Comparison of ENCODE assay signal across 8 mouse cellular contexts in the genomic region with DNA sequence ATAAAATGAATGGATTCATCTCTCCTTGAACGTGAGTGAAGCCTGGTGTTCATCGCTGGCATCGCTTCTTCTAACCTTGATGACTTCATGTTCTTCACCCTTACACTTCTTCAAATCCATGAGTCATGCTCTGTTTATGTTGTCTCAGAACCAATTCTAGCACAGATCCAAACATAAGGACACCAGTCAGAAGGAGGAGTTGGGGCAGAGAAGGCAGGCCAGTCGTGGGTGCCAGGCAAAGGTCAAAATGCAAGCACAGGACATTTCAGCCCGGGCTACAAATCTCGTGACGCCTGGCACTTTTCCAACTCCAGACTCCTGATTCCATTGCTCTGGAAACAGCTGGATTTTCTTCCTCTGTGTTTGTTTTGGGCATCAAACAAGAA. TPM values are rescaled to one million over a fixed set of nuclear protein-coding genes. Genes with fewer than 3 reads are reported as not detected.
DNase-seq lines count a peak whose midpoint lies in the region; ATAC-seq and TF ChIP-seq lines count a peak whose summit lies in the region.

No protein-coding gene starts in this region.

- peaks cover 24% of the 10 kb centered on the region for H3K4me1 ChIP-seq in bone marrow macrophage, adult 2 months (ENCODE audit: control insufficient read depth, insufficient read depth, low read length)
- H3K4me1 ChIP-seq in forebrain, embryonic 12.5 days: peaks cover 24% of the 10 kb centered on the region
- peaks cover 26% of the 10 kb centered on the region for H3K4me1 ChIP-seq in heart, postnatal 0 days (ENCODE audit: control insufficient read depth, insufficient read depth)
- peaks cover 34% of the 10 kb centered on the region for H3K4me1 ChIP-seq in liver, postnatal 0 days (ENCODE audit: insufficient read depth)
- peaks cover 15% of the 10 kb centered on the region for H3K4me1 ChIP-seq in neural tube, embryonic 12.5 days

- peak; percentile 71 for DNase-seq in heart, postnatal 0 days (ENCODE audit: low spot score)
- DNase-seq in kidney, postnatal 25 days: peak; percentile 97 to 98
- peak; percentile 84 for DNase-seq in liver, postnatal 0 days
- peak; percentile 84 for DNase-seq in yolk sac, embryonic 10.5 days (ENCODE audit: low spot score)

- H3K4me2 ChIP-seq in forebrain, embryonic 12.5 days: peak overlapping the region; percentile 75
- peak overlapping the region; percentile 74 for H3K4me2 ChIP-seq in heart, postnatal 0 days (ENCODE audit: low read depth, low read length)
- peak overlapping the region; percentile 94 for H3K4me2 ChIP-seq in liver, postnatal 0 days (ENCODE audit: low read depth, low read length)
- H3K4me2 ChIP-seq in neural tube, embryonic 12.5 days (replicated peaks): peak overlapping the region; percentile 68

- ATAC-seq in CD4-positive, CD25-positive, alpha-beta regulatory T cell, adult 4 months: peak; percentile 31
- peak; percentile 31 for ATAC-seq in forebrain, embryonic 12.5 days (ENCODE audit: low FRiP score)
- peak; percentile 71 for ATAC-seq in heart, postnatal 0 days (ENCODE audit: insufficient read depth, low read depth)
- peak; percentile 76 for ATAC-seq in liver, postnatal 0 days
- ATAC-seq in neural tube, embryonic 12.5 days (ENCODE audit: low FRiP score, low read depth): peak; percentile 42

- peak overlapping the region; percentile 96 for H3K27ac ChIP-seq in bone marrow macrophage, adult 2 months (ENCODE audit: insufficient read depth, low read depth, low read length)
- peak overlapping the region; percentile 50; the same call in 1 of the 2 replicates for H3K27ac ChIP-seq in forebrain, embryonic 12.5 days
- peak overlapping the region; percentile 84 for H3K27ac ChIP-seq in heart, postnatal 0 days (ENCODE audit: low read depth)
- H3K27ac ChIP-seq in liver, postnatal 0 days (ENCODE audit: low read depth): peak overlapping the region; percentile 95
- no peak overlapping the region for H3K27ac ChIP-seq in neural tube, embryonic 12.5 days

- H3K4me3 ChIP-seq in bone marrow macrophage, adult 2 months (ENCODE audit: insufficient read depth, low read length): peak overlapping the region; percentile 100
- peak overlapping the region; percentile 62 for H3K4me3 ChIP-seq in forebrain, embryonic 12.5 days (replicated peaks)
- H3K4me3 ChIP-seq in heart, postnatal 0 days (ENCODE audit: low read depth, low read length): peak overlapping the region; percentile 88
- H3K4me3 ChIP-seq in liver, postnatal 0 days (ENCODE audit: low read depth, low read length): peak overlapping the region; percentile 95
- H3K4me3 ChIP-seq in neural tube, embryonic 12.5 days: peak overlapping the region; percentile 64; the same call in 1 of the 2 replicates

- H3K9me3 ChIP-seq in forebrain, embryonic 12.5 days: no peaks in the 10 kb centered on the region
- no peaks in the 10 kb centered on the region for H3K9me3 ChIP-seq in heart, postnatal 0 days (replicated peaks; ENCODE audit: control insufficient read depth, low read length)
- no peaks in the 10 kb centered on the region for H3K9me3 ChIP-seq in liver, postnatal 0 days (ENCODE audit: low read length)
- no peaks in the 10 kb centered on the region for H3K9me3 ChIP-seq in neural tube, embryonic 12.5 days

- WGBS in forebrain, embryonic 12.5 days: 33% methylated on average over 7 of the region's 7 CpGs
- WGBS in heart, postnatal 0 days: 22% methylated on average over 7 of the region's 7 CpGs
- 36% methylated on average over 7 of the region's 7 CpGs for WGBS in liver, postnatal 0 days (ENCODE audit: insufficient replicate concordance)
- WGBS in neural tube, embryonic 12.5 days: 38% methylated on average over 7 of the region's 7 CpGs

- TF ChIP-seq POLR2A in bone marrow macrophage, adult 2 months (IDR thresholded peaks at IDR 0.05; ENCODE audit: borderline replicate concordance, low read depth, low read length): no peak

- H3K36me3 ChIP-seq in forebrain, embryonic 12.5 days (replicated peaks): no peaks in the 10 kb centered on the region
- H3K36me3 ChIP-seq in heart, postnatal 0 days (replicated peaks; ENCODE audit: control insufficient read depth, insufficient read depth, low read length): peaks cover 7% of the 10 kb centered on the region; the same call in 1 of the 2 replicates
- peaks cover 10% of the 10 kb centered on the region for H3K36me3 ChIP-seq in liver, postnatal 0 days (replicated peaks; ENCODE audit: insufficient read depth, low read length)
- no peaks in the 10 kb centered on the region for H3K36me3 ChIP-seq in neural tube, embryonic 12.5 days

- peak overlapping the region; percentile 80 for H3K9ac ChIP-seq in forebrain, embryonic 12.5 days
- H3K9ac ChIP-seq in heart, postnatal 0 days (replicated peaks; ENCODE audit: low read depth, low read length): peak overlapping the region; percentile 84
- H3K9ac ChIP-seq in liver, postnatal 0 days (replicated peaks): peak overlapping the region; percentile 93
- peak overlapping the region; percentile 76; the same call in 1 of the 2 replicates for H3K9ac ChIP-seq in neural tube, embryonic 12.5 days

- TF ChIP-seq CTCF in bone marrow macrophage, adult 2 months (IDR thresholded peaks at IDR 0.05; ENCODE audit: low read depth, low read length): no peak
- TF ChIP-seq CTCF in heart, postnatal 0 days (IDR thresholded peaks at IDR 0.05; ENCODE audit: low read depth): 0 out of 2 replicates have a peak, but pooled peaks have one; percentile 2
- TF ChIP-seq CTCF in liver, postnatal 0 days (IDR thresholded peaks at IDR 0.05; ENCODE audit: low read depth): no peak; the same call in 1 of the 2 replicates

- no peaks in the 10 kb centered on the region for H3K27me3 ChIP-seq in forebrain, embryonic 12.5 days
- no peaks in the 10 kb centered on the region for H3K27me3 ChIP-seq in heart, postnatal 0 days (ENCODE audit: control insufficient read depth, insufficient read depth, low read length)
- H3K27me3 ChIP-seq in liver, postnatal 0 days (ENCODE audit: insufficient read depth, low read length): no peaks in the 10 kb centered on the region
- no peaks in the 10 kb centered on the region for H3K27me3 ChIP-seq in neural tube, embryonic 12.5 days (replicated peaks)

- TF ChIP-seq EP300 in heart, postnatal 0 days (IDR thresholded peaks at IDR 0.05; ENCODE audit: low read depth): no peak
- TF ChIP-seq EP300 in liver, postnatal 0 days (IDR thresholded peaks at IDR 0.05; ENCODE audit: low read depth): no peak; the same call in 1 of the 2 replicates

RNA-seq across cellular contexts. Expression of a gene that starts 0.4 kb away (rescaled TPM):
- polyA plus RNA-seq in CD4-positive, CD25-positive, alpha-beta regulatory T cell, adult 4 months (2017; shearing (Covaris generic)): 10 to 100 TPM in 1 of 2 experiments, 1 to 10 TPM in 1; 6.9 to 13.7 TPM
- 115 and 118 TPM in 2 replicates for polyA plus RNA-seq in bone marrow macrophage, adult 2 months (2012; ENCODE audit: insufficient read depth, insufficient read length, missing spikeins)
- polyA plus RNA-seq in forebrain, embryonic 12.5 days (2016; fragmentation: Nextera tagmentation; extraction: Ambion mirVana): 83.6 and 97.2 TPM in 2 replicates
- total RNA-seq in heart, postnatal 0 days (2014; rRNA removed; ENCODE audit: low replicate concordance): 63.3 and 73.2 TPM in 2 replicates
- 41.8 and 52.7 TPM in 2 replicates for polyA plus RNA-seq in heart, postnatal 0 days (2015; fragmentation: Nextera tagmentation; extraction: Ambion mirVana)
- polyA plus RNA-seq in liver, postnatal 0 days (2015; fragmentation: Nextera tagmentation; extraction: Ambion mirVana): 37.3 and 38.5 TPM in 2 replicates
- 115 and 119 TPM in 2 replicates for polyA plus RNA-seq in neural tube, embryonic 12.5 days (2016; fragmentation: Nextera tagmentation; extraction: Ambion mirVana)

RNA-seq across cellular contexts. Expression of a gene that starts 20.2 kb away (rescaled TPM):
- polyA plus RNA-seq in CD4-positive, CD25-positive, alpha-beta regulatory T cell, adult 4 months (2017; shearing (Covaris generic)): not detected
- not detected in 2 replicates for polyA plus RNA-seq in bone marrow macrophage, adult 2 months (2012; ENCODE audit: insufficient read depth, insufficient read length, missing spikeins)
- polyA plus RNA-seq in forebrain, embryonic 12.5 days (2016; fragmentation: Nextera tagmentation; extraction: Ambion mirVana): not detected in 2 replicates
- not detected in 2 replicates for total RNA-seq in heart, postnatal 0 days (2014; rRNA removed; ENCODE audit: low replicate concordance)
- not detected in 2 replicates for polyA plus RNA-seq in heart, postnatal 0 days (2015; fragmentation: Nextera tagmentation; extraction: Ambion mirVana)
- polyA plus RNA-seq in liver, postnatal 0 days (2015; fragmentation: Nextera tagmentation; extraction: Ambion mirVana): not detected in 2 replicates
- not detected in 2 replicates for polyA plus RNA-seq in neural tube, embryonic 12.5 days (2016; fragmentation: Nextera tagmentation; extraction: Ambion mirVana)

RNA-seq across cellular contexts. Expression of a gene that starts 25.6 kb away (rescaled TPM):
- under 1 TPM in 1 of 2 experiments, not detected in 1; 0.16 TPM for polyA plus RNA-seq in CD4-positive, CD25-positive, alpha-beta regulatory T cell, adult 4 months (2017; shearing (Covaris generic))
- polyA plus RNA-seq in bone marrow macrophage, adult 2 months (2012; ENCODE audit: insufficient read depth, insufficient read length, missing spikeins): not detected in 2 replicates
- not detected in 2 replicates for polyA plus RNA-seq in forebrain, embryonic 12.5 days (2016; fragmentation: Nextera tagmentation; extraction: Ambion mirVana)
- 0.35 and 1.9 TPM in 2 replicates for total RNA-seq in heart, postnatal 0 days (2014; rRNA removed; ENCODE audit: low replicate concordance)
- 0.27 TPM in 2 replicates for polyA plus RNA-seq in heart, postnatal 0 days (2015; fragmentation: Nextera tagmentation; extraction: Ambion mirVana)
- 0.56 and 0.70 TPM in 2 replicates for polyA plus RNA-seq in liver, postnatal 0 days (2015; fragmentation: Nextera tagmentation; extraction: Ambion mirVana)
- 0.05 TPM in 1 of 2 replicates, not detected in the other for polyA plus RNA-seq in neural tube, embryonic 12.5 days (2016; fragmentation: Nextera tagmentation; extraction: Ambion mirVana)

RNA-seq across cellular contexts. Expression of a gene that starts 45.2 kb away (rescaled TPM):
- under 1 TPM in 1 of 2 experiments, not detected in 1; 0.35 TPM for polyA plus RNA-seq in CD4-positive, CD25-positive, alpha-beta regulatory T cell, adult 4 months (2017; shearing (Covaris generic))
- polyA plus RNA-seq in bone marrow macrophage, adult 2 months (2012; ENCODE audit: insufficient read depth, insufficient read length, missing spikeins): not detected in 2 replicates
- not detected in 2 replicates for polyA plus RNA-seq in forebrain, embryonic 12.5 days (2016; fragmentation: Nextera tagmentation; extraction: Ambion mirVana)
- not detected in 2 replicates for total RNA-seq in heart, postnatal 0 days (2014; rRNA removed; ENCODE audit: low replicate concordance)
- polyA plus RNA-seq in heart, postnatal 0 days (2015; fragmentation: Nextera tagmentation; extraction: Ambion mirVana): not detected in 2 replicates
- polyA plus RNA-seq in liver, postnatal 0 days (2015; fragmentation: Nextera tagmentation; extraction: Ambion mirVana): 0.45 and 0.60 TPM in 2 replicates
- not detected in 2 replicates for polyA plus RNA-seq in neural tube, embryonic 12.5 days (2016; fragmentation: Nextera tagmentation; extraction: Ambion mirVana)

RNA-seq across cellular contexts. Expression of a gene that starts 59.0 kb away (rescaled TPM):
- polyA plus RNA-seq in CD4-positive, CD25-positive, alpha-beta regulatory T cell, adult 4 months (2017; shearing (Covaris generic)): not detected
- polyA plus RNA-seq in bone marrow macrophage, adult 2 months (2012; ENCODE audit: insufficient read depth, insufficient read length, missing spikeins): not detected in 2 replicates
- polyA plus RNA-seq in forebrain, embryonic 12.5 days (2016; fragmentation: Nextera tagmentation; extraction: Ambion mirVana): not detected in 2 replicates
- not detected in 2 replicates for total RNA-seq in heart, postnatal 0 days (2014; rRNA removed; ENCODE audit: low replicate concordance)
- polyA plus RNA-seq in heart, postnatal 0 days (2015; fragmentation: Nextera tagmentation; extraction: Ambion mirVana): 0.15 and 0.30 TPM in 2 replicates
- 2.1 and 2.7 TPM in 2 replicates for polyA plus RNA-seq in liver, postnatal 0 days (2015; fragmentation: Nextera tagmentation; extraction: Ambion mirVana)
- not detected in 2 replicates for polyA plus RNA-seq in neural tube, embryonic 12.5 days (2016; fragmentation: Nextera tagmentation; extraction: Ambion mirVana)
